Mouse (Mus musculus) forebrain, embryonic 14.5 days (tissue): ENCODE results near the gene Zhx3. TPM values are rescaled to one million over a fixed set of nuclear protein-coding genes. Genes with fewer than 3 reads are reported as not detected.

Source experiments
- ATAC-seq: fragments of 200-750 bp; cut with Nextera tagmentation; 2 replicates; pipeline ENCODE4 v1.8.0; 2017; ENCODE audit warnings: mild to moderate bottlenecking, moderate library complexity
- DNase-seq: peaks from one replicate; pipeline ENCODE4 v3.0.0-alpha.2; 2015; ENCODE audit warnings: low spot score
- H3K27ac ChIP-seq: fragments of 300-500 bp; sonication (generic); 2 replicates; pipeline ENCODE4 v1.5.1; 2014; ENCODE audit warnings: low read depth, mild to moderate bottlenecking, control low read depth, low read length, moderate library complexity
- H3K27me3 ChIP-seq: fragments of 300-500 bp; sonication (generic); replicated peaks from 2 replicates; pipeline ENCODE4 v1.6.1; 2014; ENCODE audit warnings: low read length, control low read depth, mixed read lengths; ENCODE audit not compliant: control insufficient read depth, insufficient read depth
- H3K36me3 ChIP-seq: fragments of 300-500 bp; sonication (generic); 2 replicates; pipeline ENCODE4 v1.6.1; 2014; ENCODE audit warnings: low read length, control low read depth; ENCODE audit not compliant: control insufficient read depth, insufficient read depth
- H3K4me1 ChIP-seq: fragments of 300-500 bp; sonication (generic); 2 replicates; pipeline ENCODE4 v1.6.1; 2014; ENCODE audit warnings: antibody characterized with exemption, low read length, control low read depth; ENCODE audit not compliant: control insufficient read depth, insufficient read depth
- H3K4me2 ChIP-seq: fragments of 300-500 bp; sonication (generic); 2 replicates; pipeline ENCODE4 v1.6.1; 2014; ENCODE audit warnings: mild to moderate bottlenecking, control low read depth, low read length
- H3K4me3 ChIP-seq: fragments of 300-500 bp; sonication (generic); 2 replicates; pipeline ENCODE4 v1.5.1; 2014; ENCODE audit warnings: low read depth, low read length, control low read depth
- H3K9ac ChIP-seq: fragments of 300-500 bp; sonication (generic); 2 replicates; pipeline ENCODE4 v1.6.1; 2014; ENCODE audit warnings: mild to moderate bottlenecking, low read length, control low read depth, moderate library complexity
- H3K9me3 ChIP-seq: fragments of 300-500 bp; sonication (generic); replicated peaks from 2 replicates; pipeline ENCODE4 v1.6.1; 2016; ENCODE audit warnings: low read length, control low read depth, mixed read lengths; ENCODE audit not compliant: control insufficient read depth
- WGBS: fragments of 180-500 bp; shearing (Covaris S2); extraction: QIAGEN DNeasy Blood & Tissue Kit; methylation state at CpG from one replicate; pipeline ENCODE4 v1.1.7; 2014; 5-methylcytosine and 5-hydroxymethylcytosine counted together
- polyA plus RNA-seq: library from polyadenylated mRNA; unstranded; fragments of >200 nt; fragmentation: Nextera tagmentation; extraction: Ambion mirVana; gene quantifications from 2 replicates; pipeline ENCODE4 v1.2.1, GENCODE M21; 2014

Gene Zhx3
- polyA plus RNA-seq, 1 experiment from 2014 or later: 10.8 TPM

DNA sequence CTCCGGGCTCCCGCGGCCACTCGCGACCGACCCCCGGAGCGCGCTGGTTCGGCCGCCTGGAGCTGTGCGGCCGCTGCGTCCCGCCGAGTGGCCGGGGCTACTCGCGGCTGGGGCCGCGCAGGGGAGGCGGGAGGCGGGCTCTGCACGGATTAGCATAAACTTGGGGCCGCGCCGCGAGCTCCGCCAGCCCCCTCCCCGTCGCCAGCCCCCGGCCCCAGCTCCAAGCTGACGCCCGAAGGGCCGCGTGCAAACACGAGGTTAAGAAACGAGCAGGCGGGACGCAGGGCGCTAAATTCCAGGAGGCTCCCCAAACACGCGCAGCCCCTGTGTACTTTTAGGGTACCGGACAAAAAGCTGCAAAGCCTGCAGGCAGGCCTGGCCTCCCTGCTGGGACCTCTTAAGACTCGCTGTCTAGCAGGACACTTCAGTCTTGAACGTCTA is 39.5 kb upstream of the Zhx3 start, which contains the start of gene Emilin3:
Gene Emilin3 (minus strand): TSS at position 98 of the 441 bp plus-strand sequence.
- Histone ChIP-seq H3K27ac (no peak within 1 kb of the TSS), H3K4me2 (peak within 1 kb of the TSS; percentile 83), H3K4me3 (peak within 1 kb of the TSS; percentile 43), H3K9me3 (no peaks in the 10 kb centered on the region), H3K9ac (peak within 1 kb of the TSS; percentile 54), H3K27me3 (peaks cover 25% of the 10 kb centered on the region), H3K4me1 (peaks cover 10% of the 10 kb centered on the region; the same call in 1 of the 2 replicates), H3K36me3 (no peaks in the 10 kb centered on the region)
- ATAC-seq (peak; percentile 64), DNase-seq (peak; percentile 39)
- WGBS: under 1% methylated on average over 44 of the region's 46 CpGs

DNA sequence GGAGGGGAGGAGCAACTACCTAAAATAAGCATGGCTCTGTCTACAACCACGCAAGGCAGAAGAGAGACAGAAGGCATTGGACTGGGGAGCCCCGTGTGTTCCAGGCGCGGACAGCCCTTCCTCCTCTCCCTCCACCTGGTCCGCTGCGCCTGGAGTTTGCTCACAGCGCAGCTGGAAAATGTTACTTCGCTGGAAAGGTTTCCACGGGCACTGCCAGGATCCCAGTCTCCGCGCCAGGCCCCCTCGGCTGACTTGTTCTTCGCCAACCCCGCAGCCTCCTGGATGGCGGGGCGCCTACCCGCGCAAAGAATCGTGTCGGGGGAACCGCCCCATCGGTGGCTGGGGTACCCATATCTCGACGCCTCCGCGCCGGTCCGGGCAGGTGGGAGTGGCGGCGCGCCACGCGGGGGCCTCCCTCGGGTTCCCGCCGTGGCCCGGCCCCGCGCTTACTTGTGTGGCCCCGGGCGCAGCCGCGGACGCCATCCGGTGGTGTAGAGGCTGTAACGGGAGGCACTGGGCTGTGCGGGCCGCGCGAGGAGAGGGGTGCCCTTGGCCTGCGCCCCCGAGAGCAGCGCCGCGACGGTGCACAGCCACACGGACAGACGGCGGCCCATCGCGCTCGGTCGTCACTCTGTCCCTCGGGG is 38.9 kb upstream of the Zhx3 start:
- peak; percentile 19 for DNase-seq
- Histone ChIP-seq H3K4me2 (peak overlapping the region; percentile 83), H3K27me3 (peaks cover 25% of the 10 kb centered on the region), H3K27ac (no peak overlapping the region), H3K36me3 (no peaks in the 10 kb centered on the region), H3K4me3 (peak overlapping the region; percentile 43), H3K4me1 (peaks cover 9% of the 10 kb centered on the region; the same call in 1 of the 2 replicates), H3K9ac (peak overlapping the region; percentile 54), H3K9me3 (no peaks in the 10 kb centered on the region)
- WGBS: 2% methylated on average over 50 of the region's 64 CpGs
- ATAC-seq: peak; percentile 57

DNA sequence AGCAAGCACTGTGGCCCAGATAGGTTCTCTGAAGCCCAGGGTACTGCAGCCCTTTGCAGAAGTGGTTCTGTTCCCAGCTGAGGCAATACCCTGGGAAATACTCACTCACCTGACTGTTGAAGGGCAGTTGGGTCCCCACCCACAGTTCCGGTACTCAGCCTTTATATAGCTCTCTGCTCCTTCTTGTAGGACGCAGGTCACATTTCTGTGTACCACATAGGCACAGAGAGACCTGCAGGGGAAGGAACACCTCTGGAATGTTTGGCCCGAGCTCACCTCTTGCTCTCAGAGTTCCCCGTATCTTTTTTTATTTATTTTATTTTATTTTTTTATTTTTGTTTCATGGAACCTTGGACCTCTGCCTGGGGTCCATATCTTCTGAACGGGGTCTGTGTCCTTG is 37.8 kb upstream of the Zhx3 start:
- H3K27ac ChIP-seq: no peak overlapping the region
- peaks cover 25% of the 10 kb centered on the region for H3K27me3 ChIP-seq
- DNase-seq: no peak

DNA sequence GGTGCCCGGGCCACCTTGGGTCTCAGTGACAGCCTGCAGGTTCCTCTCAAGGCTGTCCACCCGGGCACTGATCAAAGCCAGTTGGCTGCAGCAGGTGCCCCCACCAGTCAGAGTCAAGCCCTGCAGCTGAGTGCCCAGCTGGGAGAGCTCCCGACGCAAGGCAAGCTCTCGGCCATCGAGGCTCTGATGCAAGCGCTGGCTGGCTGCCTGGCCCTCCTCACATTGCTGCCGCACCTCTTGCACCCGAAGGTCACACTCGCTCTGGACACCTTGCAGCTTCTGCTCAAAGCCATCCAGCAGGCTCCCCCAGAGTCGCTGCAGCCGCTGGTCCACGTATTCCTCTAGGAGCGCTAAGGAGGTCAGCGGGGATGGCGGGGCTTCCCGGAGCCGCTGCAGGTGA is 35.8 kb upstream of the Zhx3 start:
- DNase-seq (no peak), ATAC-seq (no peak)
- H3K27ac ChIP-seq: no peak overlapping the region
- peaks cover 25% of the 10 kb centered on the region for H3K27me3 ChIP-seq
- no peak overlapping the region for H3K4me3 ChIP-seq
- H3K9me3 ChIP-seq: no peaks in the 10 kb centered on the region
- H3K36me3 ChIP-seq: no peaks in the 10 kb centered on the region
- H3K4me1 ChIP-seq: peaks cover 9% of the 10 kb centered on the region; the same call in 1 of the 2 replicates
- H3K9ac ChIP-seq: no peak overlapping the region
- H3K4me2 ChIP-seq: no peak overlapping the region
- WGBS: 66% methylated on average over 18 of the region's 18 CpGs

More for the DNA sequence above, 37.8 kb upstream of the Zhx3 start:
- no peak overlapping the region for H3K4me3 ChIP-seq
- 91% methylated on average over 5 of the region's 5 CpGs for WGBS
- H3K9me3 ChIP-seq: no peaks in the 10 kb centered on the region
- no peak overlapping the region for H3K9ac ChIP-seq
- ATAC-seq: no peak
- H3K4me1 ChIP-seq: peaks cover 9% of the 10 kb centered on the region; the same call in 1 of the 2 replicates
- no peak overlapping the region for H3K4me2 ChIP-seq
- no peaks in the 10 kb centered on the region for H3K36me3 ChIP-seq

DNA sequence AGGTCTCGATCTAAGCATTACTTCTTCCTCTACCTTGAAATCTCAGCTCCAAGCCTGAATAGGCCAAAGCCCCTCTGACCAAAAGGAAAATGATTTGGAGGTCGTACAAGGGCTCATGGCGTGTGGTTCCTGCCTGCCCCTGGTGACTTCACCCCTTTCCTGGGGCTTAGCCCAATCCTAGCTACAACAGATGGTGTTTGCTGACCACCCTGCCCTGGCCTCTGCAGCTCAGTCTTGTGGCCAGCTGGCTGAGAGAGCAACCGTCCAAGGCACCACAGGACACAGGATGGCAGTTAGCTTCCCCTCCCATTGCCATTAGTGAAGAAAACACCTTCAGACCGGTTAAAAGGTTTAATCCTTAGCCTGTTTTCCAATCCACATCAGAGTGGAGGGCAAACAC is 33.3 kb upstream of the Zhx3 start:
- 83% methylated on average over 5 of the region's 5 CpGs for WGBS
- DNase-seq: no peak

DNA sequence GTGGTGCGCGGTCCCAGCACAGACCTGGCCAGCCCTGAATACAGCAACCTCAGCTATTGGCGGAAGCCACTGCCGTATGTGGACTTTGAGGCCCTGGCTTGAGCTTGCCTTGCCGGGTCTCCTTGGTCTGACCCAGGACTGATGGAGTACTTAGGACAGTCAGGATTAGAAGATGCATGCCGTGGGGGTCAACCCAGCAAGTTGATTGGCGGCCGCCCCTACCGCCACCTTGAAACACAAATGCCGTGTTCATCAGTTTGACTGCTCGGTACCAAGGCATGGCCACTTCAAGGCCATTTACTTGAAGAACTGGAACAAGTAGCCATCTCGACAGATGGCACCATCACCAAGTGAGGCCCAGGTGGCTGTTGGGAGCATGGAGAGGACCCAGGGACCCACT is 32.5 kb upstream of the Zhx3 start:
- Histone ChIP-seq H3K4me1 (no peaks in the 10 kb centered on the region), H3K27ac (no peak overlapping the region), H3K4me2 (no peak overlapping the region), H3K9ac (no peak overlapping the region), H3K27me3 (peaks cover 3% of the 10 kb centered on the region), H3K4me3 (no peak overlapping the region), H3K9me3 (no peaks in the 10 kb centered on the region), H3K36me3 (no peaks in the 10 kb centered on the region)
- WGBS: 97% methylated on average over 12 of the region's 12 CpGs
- ATAC-seq: no peak
- DNase-seq: no peak

More for the DNA sequence above, 33.3 kb upstream of the Zhx3 start:
- Histone ChIP-seq H3K27ac (no peak overlapping the region), H3K9ac (no peak overlapping the region), H3K4me3 (no peak overlapping the region), H3K36me3 (no peaks in the 10 kb centered on the region), H3K27me3 (peaks cover 6% of the 10 kb centered on the region), H3K9me3 (no peaks in the 10 kb centered on the region), H3K4me2 (no peak overlapping the region), H3K4me1 (no peaks in the 10 kb centered on the region)
- ATAC-seq: no peak

DNA sequence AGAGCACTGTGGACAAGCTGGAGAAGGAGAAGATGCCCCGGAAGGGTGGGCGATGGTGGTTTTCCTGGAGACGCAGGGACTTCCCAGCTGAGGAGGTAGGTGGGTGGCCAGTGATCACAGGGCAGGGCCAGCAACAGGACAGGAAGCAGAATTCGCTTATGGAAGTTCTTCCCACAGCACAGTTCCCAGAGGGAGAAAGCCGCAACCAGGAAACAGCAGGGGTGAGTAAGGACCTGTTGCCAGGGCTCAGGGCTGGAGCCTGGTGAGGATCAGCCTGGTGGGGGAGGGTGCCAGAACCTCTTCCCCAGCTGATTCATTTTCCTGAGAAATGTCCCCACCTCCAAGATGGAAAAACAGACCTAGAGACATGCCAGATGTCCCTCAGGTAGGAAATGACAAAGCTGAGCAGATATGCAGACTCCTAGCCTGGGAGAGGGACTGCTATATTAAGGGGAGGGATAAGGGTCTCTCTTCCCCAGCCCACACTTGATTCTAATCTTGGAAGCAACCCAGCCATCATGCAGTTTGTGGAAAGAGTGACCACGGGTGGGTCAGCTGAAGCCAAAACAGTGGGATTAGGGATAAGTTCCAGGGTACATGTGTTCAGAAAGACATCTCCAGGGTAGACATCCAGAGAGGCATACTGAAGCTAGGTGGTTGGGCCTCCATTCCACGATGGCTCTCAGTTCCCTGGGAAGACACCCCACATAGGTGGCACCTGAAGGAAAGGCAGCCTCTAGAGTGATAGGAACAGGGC is 29.0 kb upstream of the Zhx3 start:
- no peak overlapping the region for H3K4me2 ChIP-seq

DNA sequence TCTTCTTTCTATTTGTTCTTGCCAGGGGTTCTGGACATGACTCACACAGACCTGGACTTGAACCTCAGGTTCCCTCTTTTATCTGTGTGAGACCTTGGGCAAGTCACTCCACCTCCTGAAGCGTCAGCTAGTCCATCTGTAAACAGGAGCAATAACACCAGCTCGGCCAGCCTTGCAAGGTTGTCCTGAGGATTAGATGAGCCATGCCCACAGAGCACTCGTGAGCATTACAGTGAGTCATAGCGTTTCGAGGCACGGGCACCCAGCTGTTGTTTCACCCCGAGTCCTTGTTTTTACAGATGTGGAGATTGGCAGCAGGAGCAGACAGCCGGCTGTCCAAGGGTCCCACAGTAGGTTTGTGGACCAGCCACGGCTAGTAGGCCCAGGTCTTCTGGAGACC is 18.9 kb upstream of the Zhx3 start:
- H3K9ac ChIP-seq: no peak overlapping the region
- H3K36me3 ChIP-seq: no peaks in the 10 kb centered on the region
- H3K4me2 ChIP-seq: no peak overlapping the region
- H3K27ac ChIP-seq: no peak overlapping the region
- ATAC-seq: no peak
- DNase-seq: no peak
- no peak overlapping the region for H3K4me3 ChIP-seq
- 0 out of 2 replicates have a peak, but pooled peaks cover 3% of the 10 kb centered on the region for H3K27me3 ChIP-seq
- H3K9me3 ChIP-seq: no peaks in the 10 kb centered on the region
- WGBS: 89% methylated on average over 9 of the region's 9 CpGs
- peaks cover 8% of the 10 kb centered on the region for H3K4me1 ChIP-seq

More for the DNA sequence above, 29.0 kb upstream of the Zhx3 start:
- WGBS: 86% methylated on average over 7 of the region's 7 CpGs
- no peaks in the 10 kb centered on the region for H3K4me1 ChIP-seq
- DNase-seq: no peak
- no peak for ATAC-seq
- no peaks in the 10 kb centered on the region for H3K9me3 ChIP-seq
- H3K27me3 ChIP-seq: no peaks in the 10 kb centered on the region
- no peak overlapping the region for H3K9ac ChIP-seq
- no peaks in the 10 kb centered on the region for H3K36me3 ChIP-seq
- no peak overlapping the region for H3K27ac ChIP-seq
- no peak overlapping the region for H3K4me3 ChIP-seq

DNA sequence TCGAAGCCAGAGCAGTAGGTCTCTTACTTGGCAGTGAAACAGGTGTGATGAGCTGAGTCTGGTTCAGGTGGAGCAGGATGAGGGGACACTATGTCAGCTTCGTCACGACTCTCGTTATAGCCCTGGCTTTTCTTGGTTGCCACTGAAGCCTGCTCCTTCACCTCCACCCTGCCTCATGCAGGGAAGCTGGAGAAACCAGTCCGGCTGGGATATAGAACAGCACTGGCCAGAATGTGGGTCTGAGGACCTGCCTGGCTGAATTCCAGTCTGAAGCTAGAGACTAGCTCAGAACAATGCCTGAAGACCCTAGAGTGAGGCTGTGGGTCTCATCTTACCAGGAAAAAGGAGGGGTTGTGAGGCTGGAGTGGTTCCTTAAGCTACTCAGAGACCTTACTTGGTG is 18.2 kb upstream of the Zhx3 start:
- no peak overlapping the region for H3K4me3 ChIP-seq
- peaks cover 8% of the 10 kb centered on the region for H3K4me1 ChIP-seq
- H3K27ac ChIP-seq: no peak overlapping the region
- ATAC-seq (no peak), DNase-seq (no peak)
- H3K36me3 ChIP-seq: no peaks in the 10 kb centered on the region
- H3K27me3 ChIP-seq: 0 out of 2 replicates have a peak, but pooled peaks cover 3% of the 10 kb centered on the region
- no peak overlapping the region for H3K4me2 ChIP-seq
- no peak overlapping the region for H3K9ac ChIP-seq
- H3K9me3 ChIP-seq: no peaks in the 10 kb centered on the region
- WGBS: 79% methylated on average over 5 of the region's 5 CpGs
